Mouse (Mus musculus): Measurements from ENCODE around the gene Man1b1. TPM values are rescaled to one million over a fixed set of nuclear protein-coding genes. Genes with fewer than 3 reads are reported as not detected.

Gene Man1b1
- total RNA-seq (2021) (10 to 100 TPM; 53.6 to 59.9 TPM), polyA plus RNA-seq (2012; rRNA removed) (10.3 and 13.5 TPM in 2 replicates)
- long read RNA-seq, transcript Man1b1-201 (13 exons, 3,755 nt): major isoform, 36 of 56 reads
- long read RNA-seq, partial matches to known transcripts: 9 of 56 reads
- long read RNA-seq, other reads (novel, unspliced or antisense): 11 of 56 reads

GRCm38 (mm10) chr2:25332286-25333160, at the start of gene Man1b1:
Gene Man1b1, plus strand, starts transcription at chr2:25332338.
- DNase-seq: peak; percentile 99

- no peak for DNase-seq
Measured at GRCm38 (mm10) chr2:25285551-25285950, 46.6 kb upstream of the Man1b1 start.

GRCm38 (mm10) chr2:25286314-25286713, 45.8 kb upstream of the Man1b1 start:
- DNase-seq: no peak

GRCm38 (mm10) chr2:25286837-25287636, 45.1 kb upstream of the Man1b1 start:
- DNase-seq: no peak

GRCm38 (mm10) chr2:25287927-25288649, 44.0 kb upstream of the Man1b1 start, which contains the start of gene Tmem210:
Gene Tmem210, plus strand, starts transcription at chr2:25288145.
- DNase-seq: no peak

GRCm38 (mm10) chr2:25288734-25289345, 43.3 kb upstream of the Man1b1 start:
- no peak for DNase-seq

GRCm38 (mm10) chr2:25289651-25290050, 42.5 kb upstream of the Man1b1 start, which contains the start of gene Lrrc26:
Gene Lrrc26, plus strand, starts transcription at chr2:25289915.
- DNase-seq: no peak

- DNase-seq: peak; percentile 61
Measured at GRCm38 (mm10) chr2:25290101-25290815, 41.9 kb upstream of the Man1b1 start.

- DNase-seq: no peak
Measured at GRCm38 (mm10) chr2:25290816-25291130, 41.4 kb upstream of the Man1b1 start.

- no peak for DNase-seq
Measured at GRCm38 (mm10) chr2:25291184-25292053, 40.7 kb upstream of the Man1b1 start.

- DNase-seq: no peak
Measured at GRCm38 (mm10) chr2:25292054-25292544, 40.0 kb upstream of the Man1b1 start.

- peak; percentile 68 for DNase-seq
Measured at GRCm38 (mm10) chr2:25292856-25293255, 39.3 kb upstream of the Man1b1 start.

GRCm38 (mm10) chr2:25293706-25294105, 38.4 kb upstream of the Man1b1 start:
- no peak for DNase-seq

GRCm38 (mm10) chr2:25297093-25297492, 35.0 kb upstream of the Man1b1 start:
- DNase-seq: no peak

GRCm38 (mm10) chr2:25298046-25298445, 34.1 kb upstream of the Man1b1 start:
- DNase-seq: no peak

- no peak for DNase-seq
Measured at GRCm38 (mm10) chr2:25303452-25303851, 28.7 kb upstream of the Man1b1 start.

- no peak for DNase-seq
Measured at GRCm38 (mm10) chr2:25303931-25304656, 28.0 kb upstream of the Man1b1 start.

- peak; percentile 24 for DNase-seq
Measured at GRCm38 (mm10) chr2:25304657-25305541, 27.2 kb upstream of the Man1b1 start.
